Comparison of ENCODE assay signal across 8 mouse cellular contexts in the genomic region with DNA sequence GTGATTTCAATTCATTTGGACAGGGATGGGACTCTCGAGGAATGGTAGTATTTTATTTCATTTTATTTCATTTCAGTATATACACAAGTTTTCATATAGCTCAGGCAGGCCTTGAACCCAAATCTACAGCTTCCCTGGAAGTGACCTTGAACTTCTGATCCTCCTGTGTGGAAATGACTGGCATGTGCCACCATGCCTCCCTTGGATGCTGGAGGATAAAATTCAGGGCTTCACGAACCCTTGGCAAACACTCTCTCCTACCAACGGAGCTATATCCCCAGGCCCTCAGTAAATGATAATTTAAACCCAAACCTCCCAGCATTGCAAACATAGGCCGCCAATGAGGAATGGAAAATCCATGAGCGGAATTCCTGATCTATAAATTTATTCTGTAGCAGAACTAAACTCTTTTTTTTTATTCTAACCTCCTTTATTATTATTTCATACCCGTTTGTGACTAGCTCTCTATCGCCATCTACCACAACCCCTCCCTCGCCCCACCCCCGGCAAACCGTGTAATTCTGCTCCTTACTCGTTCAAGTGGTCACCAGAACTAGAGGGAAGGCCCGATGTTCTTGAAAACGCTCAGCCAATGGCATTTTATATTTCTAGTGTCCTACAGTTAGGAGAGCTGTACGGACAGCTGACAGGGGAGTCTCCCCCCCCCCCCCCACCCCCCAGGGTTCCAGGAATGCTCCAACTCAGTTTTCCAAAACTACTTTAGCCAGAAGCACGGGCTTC. TPM values are rescaled to one million over a fixed set of nuclear protein-coding genes. Genes with fewer than 3 reads are reported as not detected.
DNase-seq lines count a peak whose midpoint lies in the region; ATAC-seq lines count a peak whose summit lies in the region.

No protein-coding gene starts in this region.

- 0 out of 2 replicates have a peak, but pooled peaks have one; percentile 12 for ATAC-seq in megakaryocyte-erythroid progenitor cell, adult 5-6 weeks (replicated peaks; ENCODE audit: low FRiP score, low TSS enrichment, poor library complexity, severe bottlenecking)

- peak; percentile 92 for DNase-seq in heart, adult 11 months
- DNase-seq in heart, postnatal 36 days = no peak
- DNase-seq in Muller cell, postnatal 12 days (ENCODE audit: inconsistent ontology term) = peak; percentile 73
- DNase-seq in heart, adult 8-10 months (ENCODE audit: low spot score) = peak; percentile 38
- DNase-seq in kidney, postnatal 25 days = peak; percentile 63 to 73
- DNase-seq in thymus, postnatal 14 days = peak; percentile 47
- no peak for DNase-seq in frontal cortex, postnatal 10 days (ENCODE audit: low spot score in 2 of 2)

- intact Hi-C loops in heart, postnatal 36 days (cut with DNase I) = loop anchor here (2.0 to 5.0 kb wide), 2 partner anchors 18 to 358 kb away; a partner anchor contains a TSS

RNA-seq across cellular contexts. Expression of a gene that starts 1.8 kb away (rescaled TPM):
- 100 to 1,000 TPM; 127 to 136 TPM for total RNA-seq in heart, postnatal 36 days (2021)
- total RNA-seq in heart, adult 8-10 months (2022) = 100 to 1,000 TPM; 113 to 146 (median 132) TPM
- total RNA-seq in megakaryocyte-erythroid progenitor cell, adult 5-6 weeks (2014; fragmentation: Nextera tagmentation) = 166 and 271 TPM in 2 replicates
- total RNA-seq in megakaryocyte-erythroid progenitor cell, adult 5-6 weeks (2017) = 101 and 114 TPM in 2 replicates

RNA-seq across cellular contexts. Expression of a gene that starts 33.4 kb away (rescaled TPM):
- not detected for total RNA-seq in heart, postnatal 36 days (2021)
- total RNA-seq in heart, adult 8-10 months (2022) = not detected
- not detected in 2 replicates for total RNA-seq in megakaryocyte-erythroid progenitor cell, adult 5-6 weeks (2014; fragmentation: Nextera tagmentation)
- total RNA-seq in megakaryocyte-erythroid progenitor cell, adult 5-6 weeks (2017) = not detected in 2 replicates

RNA-seq across cellular contexts. Expression of a gene that starts 38.5 kb away (rescaled TPM):
- 10 to 100 TPM; 18.0 to 19.0 TPM for total RNA-seq in heart, postnatal 36 days (2021)
- 10 to 100 TPM; 15.4 to 19.9 (median 18.0) TPM for total RNA-seq in heart, adult 8-10 months (2022)
- not detected in 2 replicates for total RNA-seq in megakaryocyte-erythroid progenitor cell, adult 5-6 weeks (2014; fragmentation: Nextera tagmentation)
- total RNA-seq in megakaryocyte-erythroid progenitor cell, adult 5-6 weeks (2017) = not detected in 2 replicates

Comparison
In these comparisons a context has a peak if more than half of its experiments do, and no peak if none do; other contexts are left out.
1. DNase-seq: peak in heart, adult 11 months (single experiment), Muller cell, postnatal 12 days (single experiment), heart, adult 8-10 months (single experiment), kidney, postnatal 25 days (2 of 2) and thymus, postnatal 14 days (single experiment); none in heart, postnatal 36 days (0 of 2) and frontal cortex, postnatal 10 days (0 of 2).
2. RNA of a gene that starts 38.5 kb away (total RNA-seq): 18.0 to 19.0 TPM in heart, postnatal 36 days and 15.4 to 19.9 TPM in heart, adult 8-10 months; not detected in megakaryocyte-erythroid progenitor cell, adult 5-6 weeks; every median in the first group is over 10 times any median in the second.